Mouse (Mus musculus): Measurements from ENCODE around the gene Bcl2. TPM values are rescaled to one million over a fixed set of nuclear protein-coding genes. Genes with fewer than 3 reads are reported as not detected.

Gene Bcl2
- total and polyA plus RNA-seq, 3 experiments = 4.5 to 13.6 (median 8.7) TPM

DNA sequence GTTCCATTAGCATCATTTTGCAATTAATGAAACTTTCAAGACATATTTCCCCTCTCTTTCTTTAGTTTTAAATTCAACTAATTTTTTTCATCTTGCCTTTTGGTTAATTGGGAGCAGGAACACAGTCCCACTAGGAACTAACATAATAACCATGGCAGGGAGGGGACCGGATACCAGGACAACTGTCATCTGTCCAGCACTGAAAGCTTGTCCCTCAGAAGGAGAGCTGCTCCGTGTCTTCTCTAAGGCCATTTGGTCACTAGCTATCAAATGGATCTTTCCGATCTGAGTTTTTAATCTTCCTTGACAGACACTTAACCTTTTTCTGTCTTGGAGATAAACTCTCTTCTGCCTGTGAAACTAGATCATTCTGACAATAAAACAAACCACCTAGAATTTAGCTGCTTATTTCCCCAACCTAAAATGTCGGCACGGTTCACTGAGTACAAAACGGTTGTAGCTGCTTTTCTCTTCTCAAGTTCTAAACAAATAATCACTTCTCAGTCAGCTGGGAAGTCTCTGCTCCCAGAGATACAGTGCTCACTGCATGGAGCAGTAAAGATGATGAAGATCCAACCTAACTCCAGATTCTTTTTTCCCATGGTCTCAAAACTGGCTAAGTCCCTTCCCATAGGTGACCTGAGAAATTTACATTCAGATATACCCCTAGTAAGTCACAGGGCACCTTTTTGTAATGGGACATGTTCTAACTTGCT is 34.1 kb downstream of the Bcl2 start:
- peaks cover 2% of the 10 kb centered on the region for H3K79me2 ChIP-seq (replicated peaks; ENCODE audit: control insufficient read depth, extremely low read depth, insufficient read depth, poor library complexity, severe bottlenecking)
- no peak for DNase-seq (ENCODE audit: extremely low read depth)
- in situ Hi-C loops (cut with MboI; ENCODE audit: low pct_ligation_motif_present, low pct_unique_long_range_greater_than_20kb, low sequenced_read_pairs) = no loop called here
- H3K4me2 ChIP-seq (ENCODE audit: insufficient read depth, low read depth, poor library complexity, severe bottlenecking) = no peak overlapping the region
- H3K4me3 ChIP-seq (replicated peaks in 1 of 3; ENCODE audit: low read depth in 2 of 3, low read length in 2 of 3, poor library complexity in 1 of 3) = no peak overlapping the region
- dilution Hi-C loops (cut with MboI; ENCODE audit: extremely low pct_ligation_motif_present, extremely low pct_unique_long_range_greater_than_20kb, low sequenced_read_pairs) = no loop called here
- no peak overlapping the region for H3K9ac ChIP-seq (ENCODE audit: insufficient read depth, low read depth)
- no peaks in the 10 kb centered on the region for H3K36me3 ChIP-seq (replicated peaks in 1 of 2; ENCODE audit: control insufficient read depth in 1 of 2, insufficient read depth in 1 of 2, low read length in 1 of 2)
- peaks cover 32 to 73% of the 10 kb centered on the region in 2 experiments for H3K4me1 ChIP-seq (ENCODE audit: control insufficient read depth in 1 of 2, insufficient read depth in 2 of 2)
- H3K9me3 ChIP-seq (replicated peaks; ENCODE audit: low read length) = no peaks in the 10 kb centered on the region
- no peak overlapping the region for H3K27ac ChIP-seq (ENCODE audit: insufficient read depth, low read depth)
- H3K27me3 ChIP-seq (replicated peaks) = no peaks in the 10 kb centered on the region
- TF ChIP-seq CHD2 (IDR thresholded peaks at IDR 0.05; ENCODE audit: low read length) (no peak), NELFE (IDR thresholded peaks at IDR 0.05; ENCODE audit: low read depth, low read length) (no peak), ZC3H11A (IDR thresholded peaks at IDR 0.05; ENCODE audit: low read depth, low read length) (no peak), HCFC1 (IDR thresholded peaks at IDR 0.05; ENCODE audit: low read depth, low read length) (no peak), MYC (IDR thresholded peaks at IDR 0.05; ENCODE audit: low read depth, low read length) (no peak), RAD21 (IDR thresholded peaks at IDR 0.05; ENCODE audit: low read depth, low read length) (no peak)

DNA sequence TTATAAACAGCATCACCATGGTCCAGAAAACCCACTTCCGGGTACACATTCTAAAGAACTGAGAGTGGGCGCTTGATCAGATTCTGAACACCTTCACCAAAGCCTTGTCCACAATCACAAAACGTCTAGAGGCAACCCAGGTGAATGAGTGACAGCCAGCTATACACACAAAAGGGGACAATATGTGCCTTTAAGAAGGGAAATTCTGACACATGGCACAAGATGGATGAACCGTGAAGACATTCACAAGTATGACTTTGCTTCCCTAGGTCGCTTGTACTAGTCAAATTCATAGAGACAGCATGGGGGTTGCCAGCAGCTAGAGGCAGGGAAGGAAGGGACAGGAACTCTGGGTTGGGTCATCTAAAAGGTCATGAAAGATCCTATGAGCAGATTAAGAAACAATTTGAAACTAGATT is 36.0 kb downstream of the Bcl2 start:
- H3K27me3 ChIP-seq (replicated peaks) = no peaks in the 10 kb centered on the region
- peak overlapping the region; percentile 18; the same call in 1 of the 2 replicates for H3K27ac ChIP-seq (ENCODE audit: insufficient read depth, low read depth)
- no peak overlapping the region for H3K4me3 ChIP-seq (replicated peaks in 1 of 3; ENCODE audit: low read depth in 2 of 3, low read length in 2 of 3, poor library complexity in 1 of 3)
- peak overlapping the region; percentile 49 for H3K4me2 ChIP-seq (ENCODE audit: insufficient read depth, low read depth, poor library complexity, severe bottlenecking)
- peak; percentile 74 for DNase-seq (ENCODE audit: extremely low read depth)
- in situ Hi-C loops (cut with MboI; ENCODE audit: low pct_ligation_motif_present, low pct_unique_long_range_greater_than_20kb, low sequenced_read_pairs) (no loop called here), dilution Hi-C loops (cut with MboI; ENCODE audit: extremely low pct_ligation_motif_present, extremely low pct_unique_long_range_greater_than_20kb, low sequenced_read_pairs) (no loop called here)
- H3K4me1 ChIP-seq (ENCODE audit: control insufficient read depth in 1 of 2, insufficient read depth in 2 of 2) = peaks cover 18 to 54% of the 10 kb centered on the region in 2 experiments
- peaks cover 2% of the 10 kb centered on the region for H3K79me2 ChIP-seq (replicated peaks; ENCODE audit: control insufficient read depth, extremely low read depth, insufficient read depth, poor library complexity, severe bottlenecking)
- H3K36me3 ChIP-seq (replicated peaks in 1 of 2; ENCODE audit: control insufficient read depth in 1 of 2, insufficient read depth in 1 of 2, low read length in 1 of 2) = no peaks in the 10 kb centered on the region
- H3K9ac ChIP-seq (ENCODE audit: insufficient read depth, low read depth) = no peak overlapping the region
- H3K9me3 ChIP-seq (replicated peaks; ENCODE audit: low read length) = no peaks in the 10 kb centered on the region
- 0 out of 2 replicates have a peak, but pooled peaks have one; percentile 39 for TF ChIP-seq SIN3A (IDR thresholded peaks at IDR 0.05; ENCODE audit: low read length)
- no peak for TF ChIP-seq CTCF (conservative IDR thresholded peaks at IDR 0.05 in 1 of 2, IDR thresholded peaks at IDR 0.05 in 1 of 2; ENCODE audit: low read depth in 2 of 2, low read length in 2 of 2)
- TF ChIP-seq ZNF384 (IDR thresholded peaks at IDR 0.05; ENCODE audit: low read depth, low read length) = no peak
- TF ChIP-seq USF1 (IDR thresholded peaks at IDR 0.05; ENCODE audit: low read depth, low read length) = no peak
- no peak for TF ChIP-seq KAT2A (IDR thresholded peaks at IDR 0.05; ENCODE audit: insufficient replicate concordance, low read length)
- TF ChIP-seq MYC (IDR thresholded peaks at IDR 0.05; ENCODE audit: low read depth, low read length) = peak; percentile 67; the same call in 1 of the 2 replicates
- TF ChIP-seq POLR2AphosphoS2 (IDR thresholded peaks at IDR 0.05; ENCODE audit: low read depth, low read length) = no peak
- no peak for TF ChIP-seq UBTF (IDR thresholded peaks at IDR 0.05; ENCODE audit: low read depth, low read length)
- no peak for TF ChIP-seq NELFE (IDR thresholded peaks at IDR 0.05; ENCODE audit: low read depth, low read length)
- 0 out of 2 replicates have a peak, but pooled peaks have one; percentile 13 for TF ChIP-seq MEF2A (IDR thresholded peaks at IDR 0.05; ENCODE audit: borderline replicate concordance, low read depth, low read length)
- TF ChIP-seq E2F4 (IDR thresholded peaks at IDR 0.05; ENCODE audit: insufficient replicate concordance, low read depth, low read length) = no peak
- TF ChIP-seq ETS1 (conservative IDR thresholded peaks at IDR 0.05; ENCODE audit: low read depth, low read length) = no peak; the same call in none of the 2 replicates
- peak; percentile 73 for TF ChIP-seq ELF1 (IDR thresholded peaks at IDR 0.05; ENCODE audit: low read depth, low read length)
- no peak for TF ChIP-seq IRF4 (IDR thresholded peaks at IDR 0.05; ENCODE audit: low read depth, low read length)
- no peak for TF ChIP-seq POLR2A (IDR thresholded peaks at IDR 0.05; ENCODE audit: low read depth, low read length)
- 0 out of 2 replicates have a peak, but pooled peaks have one; percentile 22 for TF ChIP-seq TBP (conservative IDR thresholded peaks at IDR 0.05; ENCODE audit: low read depth, low read length)
- TF ChIP-seq ZC3H11A (IDR thresholded peaks at IDR 0.05; ENCODE audit: low read depth, low read length) = no peak
- peak; percentile 44 for TF ChIP-seq EP300 (IDR thresholded peaks at IDR 0.05; ENCODE audit: low read length)
- no peak for TF ChIP-seq GABPA (IDR thresholded peaks at IDR 0.05; ENCODE audit: insufficient replicate concordance, low read depth, low read length)
- no peak for TF ChIP-seq RAD21 (IDR thresholded peaks at IDR 0.05; ENCODE audit: low read depth, low read length)
- TF ChIP-seq NRF1 (IDR thresholded peaks at IDR 0.05; ENCODE audit: low read depth, low read length) = no peak
- TF ChIP-seq TCF12 (IDR thresholded peaks at IDR 0.05; ENCODE audit: low read depth, low read length) = 0 out of 2 replicates have a peak, but pooled peaks have one; percentile 17
- no peak; the same call in 1 of the 2 replicates for TF ChIP-seq BHLHE40 (IDR thresholded peaks at IDR 0.05; ENCODE audit: low read depth, low read length)
- no peak for TF ChIP-seq CHD1 (IDR thresholded peaks at IDR 0.05; ENCODE audit: low read depth, low read length)
- TF ChIP-seq PAX5 (IDR thresholded peaks at IDR 0.05; ENCODE audit: low read length) = no peak
- TF ChIP-seq SMC3 (IDR thresholded peaks at IDR 0.05; ENCODE audit: low read depth, low read length) = no peak
- no peak for TF ChIP-seq MAFK (IDR thresholded peaks at IDR 0.05; ENCODE audit: insufficient replicate concordance, low read length)
- TF ChIP-seq JUN (IDR thresholded peaks at IDR 0.05; ENCODE audit: insufficient read depth, low read depth, low read length) = peak; percentile 58; the same call in 1 of the 2 replicates
- no peak for TF ChIP-seq MAZ (IDR thresholded peaks at IDR 0.05; ENCODE audit: low read depth, low read length)
- TF ChIP-seq HCFC1 (IDR thresholded peaks at IDR 0.05; ENCODE audit: low read depth, low read length) = no peak
